Mouse (Mus musculus) ovary, postnatal 36 days (tissue): ENCODE results near the gene Crtc2.
A peak's percentile ranks its signal among the peaks of the same experiment; 100 is the strongest.
"Not testable (repeated sequence)": the region's sequence is repeated elsewhere in the genome, so short reads cannot be mapped to it uniquely, and the experiment has no call there.

Source experiments
- DNase-seq: peaks from one replicate; pipeline ENCODE4 v3.0.0; 2022; ENCODE audit warnings: low spot score, mixed read lengths

Gene Crtc2

GRCm38 (mm10) chr3:90242984-90243775 is 10.8 kb upstream of the Crtc2 start, which contains the start of gene Creb3l4:
TSS of gene Creb3l4 (minus strand) at chr3:90243512.
- peak; percentile 56 for DNase-seq

DNA sequence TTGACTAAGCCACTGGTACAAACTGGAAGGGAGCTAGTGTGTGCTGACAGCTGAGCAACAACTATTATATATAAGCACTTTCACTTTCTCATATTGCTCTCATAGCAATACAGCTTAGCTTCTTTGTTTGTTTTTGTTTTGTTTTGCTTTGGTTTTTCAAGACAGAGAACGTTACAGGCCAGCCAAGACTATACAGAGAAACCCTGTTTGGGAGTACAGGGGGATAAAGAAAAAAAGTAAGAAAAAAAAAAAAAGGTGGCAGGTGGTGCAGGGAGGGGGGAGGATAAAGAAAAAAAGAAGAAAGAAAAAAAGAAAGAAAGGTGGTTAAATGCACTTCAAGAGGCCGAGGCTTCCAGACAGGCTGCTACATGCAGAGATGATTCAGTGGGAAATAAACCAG is 8.6 kb upstream of the Crtc2 start:
- DNase-seq = no peak

GRCm38 (mm10) chr3:90247630-90247959 is 6.4 kb upstream of the Crtc2 start:
- no peak for DNase-seq

GRCm38 (mm10) chr3:90247960-90248745 is 5.8 kb upstream of the Crtc2 start, which contains the start of gene Slc39a1:
TSS of gene Slc39a1 (plus strand) at chr3:90248172.
- peak; percentile 89 for DNase-seq

- DNase-seq = peak; percentile 31
Measured at GRCm38 (mm10) chr3:90248746-90249100, 5.2 kb upstream of the Crtc2 start.

GRCm38 (mm10) chr3:90250791-90251190 is 3.2 kb upstream of the Crtc2 start:
- no peak for DNase-seq

DNA sequence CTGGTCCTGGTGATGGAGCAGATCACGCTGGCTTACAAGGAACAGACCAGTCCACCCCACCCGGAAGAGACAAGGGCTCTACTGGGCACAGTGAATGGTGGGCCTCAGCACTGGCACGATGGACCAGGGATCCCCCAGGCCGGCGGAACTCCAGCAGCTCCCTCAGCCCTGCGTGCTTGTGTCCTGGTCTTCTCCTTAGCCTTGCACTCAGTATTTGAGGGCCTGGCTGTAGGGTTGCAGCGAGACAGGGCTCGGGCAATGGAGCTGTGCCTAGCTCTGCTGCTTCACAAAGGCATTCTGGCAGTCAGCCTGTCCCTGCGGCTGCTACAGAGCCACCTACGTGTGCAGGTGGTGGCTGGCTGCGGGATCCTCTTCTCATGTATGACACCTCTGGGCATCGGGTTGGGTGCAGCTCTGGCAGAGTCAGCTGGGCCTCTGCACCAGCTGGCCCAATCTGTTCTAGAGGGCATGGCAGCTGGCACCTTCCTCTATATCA is 2.2 kb upstream of the Crtc2 start:
- not testable (repeated sequence) for DNase-seq

GRCm38 (mm10) chr3:90252659-90253058 is 1.3 kb upstream of the Crtc2 start:
- DNase-seq = not testable (repeated sequence)

GRCm38 (mm10) chr3:90253174-90253573 is 789 bp upstream of the Crtc2 start:
- DNase-seq = not testable (repeated sequence)

DNA sequence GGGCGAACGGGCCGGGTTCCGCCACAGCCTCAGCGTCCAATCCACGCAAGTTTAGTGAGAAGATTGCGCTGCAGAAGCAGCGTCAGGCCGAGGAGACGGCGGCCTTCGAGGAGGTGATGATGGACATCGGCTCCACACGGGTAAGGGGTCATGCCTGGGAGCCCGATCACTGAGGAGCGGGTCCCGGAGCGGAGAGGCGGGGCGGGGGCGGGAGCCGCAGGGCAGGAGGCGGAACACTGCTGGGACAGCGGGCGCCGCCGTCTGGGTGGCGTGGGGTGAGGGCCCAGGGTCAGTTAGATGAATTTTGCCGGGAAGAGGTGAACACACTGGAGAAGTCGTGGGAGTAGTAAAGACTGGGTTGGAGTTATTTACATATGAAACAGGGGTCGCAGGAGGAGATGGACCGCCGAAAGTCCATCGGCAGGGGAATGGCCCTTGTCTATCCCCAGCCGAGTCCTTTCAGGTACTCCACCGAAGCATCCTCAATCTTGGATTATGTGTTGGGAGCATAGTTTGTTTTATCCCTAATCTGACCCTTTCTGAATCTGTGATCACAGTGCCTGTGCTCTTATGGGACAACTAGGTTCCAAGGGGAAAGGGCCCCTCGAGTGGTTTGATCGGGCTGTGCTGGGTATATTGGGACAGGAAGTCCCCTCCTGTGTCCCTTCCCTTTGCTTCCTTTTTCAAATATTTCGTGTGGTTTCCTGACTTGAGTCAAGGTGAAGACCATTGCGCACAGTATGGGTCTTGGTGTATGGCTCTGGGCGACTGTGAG is 643 bp downstream of the Crtc2 start:
- DNase-seq = no peak

DNA sequence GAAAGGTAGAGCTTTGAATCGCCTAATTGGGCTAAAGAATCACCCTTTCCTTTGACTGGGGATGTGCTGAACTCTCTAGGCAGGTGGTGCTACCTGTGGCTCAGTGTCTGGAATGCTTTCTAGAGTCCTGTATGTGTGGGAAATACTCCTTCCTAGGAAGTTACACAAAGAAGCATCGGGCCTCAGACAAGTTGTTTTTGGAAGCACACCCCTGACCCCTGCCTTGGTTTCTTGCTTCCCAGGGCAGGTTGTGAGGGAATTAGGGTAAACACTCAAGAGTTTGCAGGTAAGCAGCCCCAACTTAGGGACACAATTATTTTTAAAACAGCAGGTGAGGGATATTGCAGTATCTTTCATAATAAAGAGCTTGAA is 1.2 kb downstream of the Crtc2 start:
- no peak for DNase-seq

DNA sequence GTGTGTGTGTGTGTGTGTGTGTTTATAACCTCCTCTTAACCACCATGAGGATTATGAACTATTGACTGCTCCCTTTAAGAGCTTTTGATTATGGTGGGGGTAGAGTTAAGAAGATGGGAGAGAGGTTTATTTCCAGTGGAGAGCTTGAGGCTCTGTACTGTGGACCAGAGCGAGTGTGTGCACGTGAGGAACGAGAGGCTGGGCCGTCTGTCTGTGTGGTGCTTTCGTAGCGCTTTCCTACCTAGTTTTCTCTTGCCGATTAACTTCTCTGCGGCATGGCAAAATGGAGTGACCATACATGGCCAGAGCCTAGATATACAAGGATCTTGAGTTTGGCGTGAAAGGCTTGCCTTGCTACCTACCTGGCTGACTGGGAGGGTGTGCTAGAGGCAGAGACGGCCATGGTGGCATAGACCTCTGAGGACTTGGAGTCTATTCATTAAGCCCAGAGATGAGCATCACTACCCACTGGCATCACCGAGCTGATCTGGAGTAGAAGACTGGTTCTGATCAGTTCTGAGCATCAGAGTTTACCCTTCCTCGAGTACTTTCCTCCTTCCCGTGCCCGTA is 1.9 kb downstream of the Crtc2 start:
- no peak for DNase-seq

DNA sequence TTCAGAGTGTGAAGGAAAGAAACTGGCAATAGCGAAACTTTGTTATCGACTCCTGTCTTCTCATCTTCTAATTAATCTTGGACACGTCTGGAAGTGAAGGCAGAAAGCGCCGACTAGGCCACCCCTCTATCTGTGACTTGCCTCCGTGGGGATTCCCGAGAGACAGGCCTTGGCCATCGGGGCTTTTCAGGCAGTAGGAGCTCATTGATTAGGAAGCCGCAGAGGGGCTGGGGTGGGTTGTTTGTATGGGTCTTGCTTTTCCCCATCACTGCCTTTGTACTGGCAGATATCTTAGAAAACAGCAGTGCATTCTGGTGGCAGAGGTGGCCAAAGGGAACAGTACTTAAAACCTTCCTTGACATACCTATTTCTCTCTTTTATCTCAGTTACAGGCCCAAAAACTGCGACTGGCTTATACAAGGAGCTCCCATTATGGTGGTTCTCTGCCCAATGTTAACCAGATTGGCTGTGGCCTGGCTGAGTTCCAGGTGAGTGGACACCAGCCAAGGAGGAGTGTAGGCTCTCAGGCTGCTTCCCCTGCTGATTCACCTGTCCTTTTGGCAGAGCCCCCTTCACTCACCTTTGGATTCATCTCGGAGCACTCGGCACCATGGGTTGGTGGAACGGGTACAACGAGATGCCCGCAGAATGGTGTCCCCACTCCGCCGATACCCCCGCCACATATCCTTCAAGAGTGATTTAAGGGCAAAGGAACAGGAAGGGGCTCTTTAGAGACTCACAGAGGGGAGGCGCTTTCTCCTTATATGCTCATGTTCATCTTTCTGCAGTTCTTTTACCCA is 3.0 kb downstream of the Crtc2 start:
- no peak for DNase-seq

GRCm38 (mm10) chr3:90258521-90258920 is 4.6 kb downstream of the Crtc2 start:
- no peak for DNase-seq

DNA sequence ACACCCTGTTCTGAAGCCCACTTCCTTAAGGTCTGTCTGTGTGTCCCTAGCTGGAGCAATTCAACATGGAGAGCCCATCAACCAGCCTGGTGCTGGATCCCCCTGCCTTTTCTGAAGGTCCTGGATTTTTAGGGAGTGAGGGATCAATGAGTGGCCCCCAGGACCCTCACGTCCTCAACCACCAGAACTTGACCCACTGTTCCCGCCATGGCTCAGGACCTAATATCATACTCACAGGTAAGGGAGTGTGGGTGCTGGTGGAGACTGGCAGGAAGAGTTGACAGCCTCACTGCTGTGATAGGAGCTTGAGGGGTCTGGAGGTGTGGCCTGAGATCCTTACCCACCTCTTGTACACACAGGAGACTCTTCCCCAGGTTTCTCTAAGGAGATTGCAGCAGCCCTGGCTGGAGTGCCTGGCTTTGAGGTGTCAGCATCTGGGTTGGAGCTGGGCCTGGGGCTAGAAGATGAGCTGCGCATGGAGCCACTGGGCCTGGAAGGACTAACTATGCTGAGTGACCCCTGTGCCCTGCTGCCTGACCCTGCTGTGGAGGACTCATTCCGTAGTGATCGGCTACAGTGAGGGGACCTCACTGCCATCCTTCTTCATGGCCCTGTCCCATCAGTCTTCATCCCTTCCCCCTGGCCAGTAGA is 9.3 kb downstream of the Crtc2 start:
- no peak for DNase-seq

GRCm38 (mm10) chr3:90264687-90265033 is 10.7 kb downstream of the Crtc2 start:
- no peak for DNase-seq

- peak; percentile 91 for DNase-seq
Measured at GRCm38 (mm10) chr3:90265034-90265931, 11.3 kb downstream of the Crtc2 start, which contains the start of gene Dennd4b. TSS of gene Dennd4b (plus strand) at chr3:90265185.

DNA sequence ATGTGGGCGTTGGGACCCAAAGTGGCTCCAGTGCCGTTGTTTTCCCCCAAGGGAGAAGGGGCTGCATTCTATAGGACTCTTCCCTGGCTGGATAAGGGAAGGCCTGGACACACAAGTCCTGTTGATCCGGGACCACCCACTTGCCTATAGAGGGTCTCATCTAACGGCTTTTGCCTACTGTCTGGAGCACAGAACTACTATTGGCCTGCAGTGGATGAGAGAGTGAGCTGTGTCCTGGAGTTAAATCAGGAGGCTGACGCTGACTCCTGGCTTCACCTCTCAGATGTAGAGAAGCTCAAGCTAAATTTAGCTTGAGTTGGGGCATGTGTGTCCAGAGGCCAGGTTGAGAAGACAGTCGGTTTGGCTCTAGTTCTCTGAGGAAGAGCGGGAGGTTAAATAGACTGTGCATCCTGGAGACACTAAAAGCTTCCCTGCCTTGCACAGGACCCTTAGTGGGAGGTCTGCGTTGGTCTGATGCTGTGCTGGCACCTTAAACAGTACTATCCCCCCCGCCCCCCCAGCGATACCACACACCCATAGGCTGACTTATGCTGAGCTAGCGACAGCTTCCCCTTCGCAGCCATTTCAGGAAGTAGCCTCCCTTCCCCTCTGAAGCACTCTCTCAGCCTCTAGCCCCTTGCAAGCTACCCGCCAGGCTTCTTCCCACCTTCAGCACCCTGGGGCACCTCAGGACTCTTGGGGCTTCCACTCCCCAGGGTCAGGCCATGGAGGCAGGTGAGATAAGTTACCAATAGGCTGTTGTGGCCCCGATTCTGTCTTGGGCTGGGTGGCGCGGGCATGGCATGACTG is 12.2 kb downstream of the Crtc2 start:
- DNase-seq = no peak
